Mouse (Mus musculus) hindbrain, embryonic 16.5 days (tissue): ENCODE results near the gene Taf6. TPM values are rescaled to one million over a fixed set of nuclear protein-coding genes. Genes with fewer than 3 reads are reported as not detected.

Experiments used
- ATAC-seq: fragments of 200-750 bp; cut with Nextera tagmentation; 2 replicates; pipeline ENCODE4 v1.8.0; 2017; ENCODE audit warnings: moderate TSS enrichment, moderate library complexity
- H3K27ac ChIP-seq: fragments of 300-500 bp; sonication (generic); 2 replicates; pipeline ENCODE4 v1.5.1; 2014; ENCODE audit warnings: low read depth, mild to moderate bottlenecking, control low read depth, low read length, moderate library complexity
- H3K27me3 ChIP-seq: fragments of 300-500 bp; sonication (generic); replicated peaks from 2 replicates; pipeline ENCODE4 v1.6.1; 2014; ENCODE audit warnings: low read length; ENCODE audit not compliant: control insufficient read depth, insufficient read depth
- H3K36me3 ChIP-seq: fragments of 300-500 bp; sonication (generic); 2 replicates; pipeline ENCODE4 v1.6.1; 2014; ENCODE audit warnings: mild to moderate bottlenecking, low read length, moderate library complexity, mixed read lengths; ENCODE audit not compliant: control insufficient read depth, insufficient read depth
- H3K4me1 ChIP-seq: fragments of 300-500 bp; sonication (generic); 2 replicates; pipeline ENCODE4 v1.6.1; 2014; ENCODE audit warnings: low read depth, low read length; ENCODE audit not compliant: control insufficient read depth, insufficient read depth
- H3K4me2 ChIP-seq: fragments of 300-500 bp; sonication (generic); 2 replicates; pipeline ENCODE4 v1.6.1; 2014; ENCODE audit warnings: mild to moderate bottlenecking, low read length, control low read depth, moderate library complexity
- H3K4me3 ChIP-seq: fragments of 300-500 bp; sonication (generic); 2 replicates; pipeline ENCODE4 v1.5.1; 2014; ENCODE audit warnings: mild to moderate bottlenecking, low read length, control low read depth, moderate library complexity
- H3K9ac ChIP-seq: fragments of 300-500 bp; sonication (generic); 2 replicates; pipeline ENCODE4 v1.6.1; 2014; ENCODE audit warnings: low read depth, mild to moderate bottlenecking, control low read depth, low read length, moderate library complexity
- H3K9me3 ChIP-seq: fragments of 300-500 bp; sonication (generic); 2 replicates; pipeline ENCODE4 v1.6.1; 2014; ENCODE audit warnings: mild to moderate bottlenecking, low read length, moderate library complexity; ENCODE audit not compliant: control insufficient read depth
- WGBS: fragments of 180-500 bp; shearing (Covaris S2); extraction: QIAGEN DNeasy Blood & Tissue Kit; methylation state at CpG from one replicate; pipeline ENCODE4 v1.1.7; 2014; 5-methylcytosine and 5-hydroxymethylcytosine counted together
- polyA plus RNA-seq: library from polyadenylated mRNA; unstranded; fragments of >200 nt; fragmentation: Nextera tagmentation; extraction: Ambion mirVana; gene quantifications from 2 replicates; pipeline ENCODE4 v1.2.1, GENCODE M21; 2015

Taf6 gene
- polyA plus RNA-seq, 1 experiment from 2014 or later, result 64.7 TPM

- H3K9ac ChIP-seq, result peak within 1 kb of the TSS; percentile 90
- WGBS, result 7% methylated on average over 51 of the region's 54 CpGs
- H3K27ac ChIP-seq, result peak within 1 kb of the TSS; percentile 89
- peaks cover 14% of the 10 kb centered on the region for H3K4me1 ChIP-seq
- H3K4me2 ChIP-seq, result peak within 1 kb of the TSS; percentile 89
- H3K27me3 ChIP-seq, result no peaks in the 10 kb centered on the region
- H3K36me3 ChIP-seq, result peaks cover 7% of the 10 kb centered on the region
- H3K9me3 ChIP-seq, result no peaks in the 10 kb centered on the region
- peak; percentile 84 for ATAC-seq
- peak within 1 kb of the TSS; percentile 63 for H3K4me3 ChIP-seq
These were observed 6.8 kb upstream of the Taf6 start, which contains the start of gene Mblac1 for GRCm38 (mm10) chr5:138193771-138194727. TSS of gene Mblac1 (plus strand) at chr5:138194314.

- Histone ChIP-seq H3K4me1 (peaks cover 13% of the 10 kb centered on the region), H3K27me3 (no peaks in the 10 kb centered on the region), H3K9me3 (no peaks in the 10 kb centered on the region), H3K27ac (peak overlapping the region; percentile 64), H3K36me3 (peaks cover 12% of the 10 kb centered on the region), H3K4me2 (peak overlapping the region; percentile 88), H3K9ac (peak overlapping the region; percentile 67), H3K4me3 (peak overlapping the region; percentile 55)
- under 1% methylated on average over 10 of the region's 10 CpGs for WGBS
- peak; percentile 86 for ATAC-seq
These were observed 533 bp upstream of the Taf6 start for GRCm38 (mm10) chr5:138187661-138188306.

GRCm38 (mm10) chr5:138173217-138173616, 14.0 kb downstream of the Taf6 start:
- Histone ChIP-seq H3K4me3 (no peak overlapping the region), H3K9me3 (no peaks in the 10 kb centered on the region), H3K4me2 (no peak overlapping the region), H3K27ac (no peak overlapping the region), H3K9ac (no peak overlapping the region), H3K27me3 (no peaks in the 10 kb centered on the region), H3K4me1 (peaks cover 18% of the 10 kb centered on the region), H3K36me3 (peaks cover 28% of the 10 kb centered on the region)
- ATAC-seq, result no peak
- 81% methylated on average over 3 of the region's 3 CpGs for WGBS

DNA sequence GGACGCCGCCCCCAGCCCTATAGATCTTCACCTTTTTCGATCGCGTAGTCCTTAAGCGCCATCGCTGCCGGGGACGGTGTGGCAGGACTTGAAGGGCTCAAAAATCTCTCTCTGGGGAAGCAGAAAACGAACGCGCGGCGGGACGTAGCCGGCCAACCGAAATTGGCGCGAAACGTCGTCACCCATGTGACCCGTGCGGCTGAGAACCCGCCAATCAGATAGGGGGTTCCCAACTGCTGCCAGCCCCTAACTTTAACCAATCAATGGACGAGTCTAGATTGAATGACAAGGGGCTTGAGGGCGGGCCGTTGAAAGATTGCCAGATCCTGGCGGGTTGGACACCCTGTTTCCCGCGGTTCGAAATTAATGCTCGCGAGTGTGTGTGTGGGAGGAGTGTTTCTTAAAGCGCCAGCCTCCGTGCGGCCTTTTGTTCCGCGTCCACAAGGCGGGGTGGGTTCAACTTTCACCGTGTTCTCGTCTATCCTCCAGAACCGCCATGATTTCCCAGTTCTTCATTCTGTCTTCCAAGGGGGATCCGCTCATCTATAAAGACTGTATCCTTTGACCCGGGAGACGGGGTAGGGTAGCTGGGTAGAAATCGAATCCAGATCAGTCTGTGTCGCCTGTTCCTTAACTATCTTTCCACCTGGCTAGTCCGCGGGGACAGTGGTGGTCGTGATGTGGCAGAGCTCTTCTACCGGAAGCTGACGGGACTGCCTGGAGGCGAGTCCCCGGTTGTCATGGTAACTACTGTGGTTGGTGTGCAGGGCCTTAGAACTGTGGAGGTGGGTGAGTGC, 15.4 kb downstream of the Taf6 start, which contains the start of the genes Ap4m1 and Mcm7:
Gene Ap4m1, plus strand, starts transcription at position 308 of the 797 bp plus-strand sequence.
Gene Mcm7, minus strand, starts transcription at position 728 of the 797 bp plus-strand sequence.
- Histone ChIP-seq H3K4me3 (peak within 1 kb of the TSS; percentile 60), H3K4me2 (peak within 1 kb of the TSS; percentile 94), H3K36me3 (peaks cover 28% of the 10 kb centered on the region), H3K9ac (peak within 1 kb of the TSS; percentile 75), H3K4me1 (peaks cover 18% of the 10 kb centered on the region), H3K9me3 (no peaks in the 10 kb centered on the region), H3K27ac (peak within 1 kb of the TSS; percentile 93), H3K27me3 (no peaks in the 10 kb centered on the region)
- ATAC-seq, result peak; percentile 93
- under 1% methylated on average over 54 of the region's 54 CpGs for WGBS

- H3K9ac ChIP-seq, result peak overlapping the region; percentile 75
- H3K27me3 ChIP-seq, result no peaks in the 10 kb centered on the region
- H3K27ac ChIP-seq, result peak overlapping the region; percentile 93
- H3K36me3 ChIP-seq, result peaks cover 30% of the 10 kb centered on the region
- H3K9me3 ChIP-seq, result no peaks in the 10 kb centered on the region
- peak overlapping the region; percentile 94 for H3K4me2 ChIP-seq
- 0% methylated on average over 47 of the region's 47 CpGs for WGBS
- peaks cover 18% of the 10 kb centered on the region for H3K4me1 ChIP-seq
- peak; percentile 86 for ATAC-seq
- peak overlapping the region; percentile 60 for H3K4me3 ChIP-seq
These were observed 16.2 kb downstream of the Taf6 start for GRCm38 (mm10) chr5:138170936-138171561.

GRCm38 (mm10) chr5:138165594-138165993, 21.7 kb downstream of the Taf6 start:
- Histone ChIP-seq H3K4me2 (no peak overlapping the region), H3K27ac (no peak overlapping the region), H3K9ac (no peak overlapping the region), H3K4me3 (no peak overlapping the region), H3K9me3 (no peaks in the 10 kb centered on the region), H3K36me3 (peaks cover 50% of the 10 kb centered on the region), H3K4me1 (peaks cover 15% of the 10 kb centered on the region), H3K27me3 (no peaks in the 10 kb centered on the region)
- 79% methylated on average over 8 of the region's 8 CpGs for WGBS
- no peak for ATAC-seq

DNA sequence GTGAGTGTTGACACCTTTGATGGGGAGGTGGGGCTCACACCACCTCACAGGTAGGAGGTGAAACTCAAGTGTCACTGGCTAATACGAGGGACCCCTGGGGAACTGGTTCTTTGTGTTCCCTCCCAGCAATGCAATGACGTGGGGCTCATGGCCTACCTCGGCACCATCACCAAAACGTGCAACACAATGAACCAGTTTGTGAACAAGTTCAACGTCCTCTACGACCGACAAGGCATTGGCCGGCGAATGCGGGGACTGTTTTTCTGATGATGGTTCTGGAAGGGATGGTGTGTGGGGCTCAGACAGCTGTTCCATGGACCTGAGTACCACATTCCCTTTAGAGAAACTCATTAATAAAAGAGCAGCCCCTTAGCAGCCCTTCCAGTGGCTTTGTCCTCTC, 23.6 kb downstream of the Taf6 start:
- no peak overlapping the region for H3K27ac ChIP-seq
- no peaks in the 10 kb centered on the region for H3K9me3 ChIP-seq
- ATAC-seq, result no peak
- peaks cover 14% of the 10 kb centered on the region for H3K4me1 ChIP-seq
- H3K4me3 ChIP-seq, result no peak overlapping the region
- no peak overlapping the region for H3K4me2 ChIP-seq
- H3K36me3 ChIP-seq, result peaks cover 49% of the 10 kb centered on the region
- 56% methylated on average over 10 of the region's 10 CpGs for WGBS
- no peak overlapping the region for H3K9ac ChIP-seq
- H3K27me3 ChIP-seq, result no peaks in the 10 kb centered on the region

DNA sequence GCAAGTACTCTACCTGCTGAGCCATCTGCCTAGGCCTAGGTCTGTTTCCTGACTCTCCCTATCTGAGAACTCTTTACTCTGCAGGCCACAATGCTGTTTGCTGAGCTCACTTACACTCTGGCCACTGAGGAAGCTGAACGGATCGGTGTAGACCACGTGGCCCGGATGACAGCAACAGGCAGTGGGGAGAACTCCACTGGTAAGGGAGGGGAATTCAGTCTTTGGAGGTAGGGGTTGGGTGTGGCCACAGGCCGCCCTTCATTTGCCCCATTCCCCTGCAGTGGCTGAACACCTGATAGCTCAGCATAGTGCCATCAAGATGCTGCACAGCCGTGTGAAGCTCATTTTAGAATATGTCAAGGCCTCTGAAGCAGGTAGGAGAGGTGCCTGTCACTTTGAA, 24.2 kb downstream of the Taf6 start:
- H3K4me2 ChIP-seq, result no peak overlapping the region
- peaks cover 14% of the 10 kb centered on the region for H3K4me1 ChIP-seq
- H3K9me3 ChIP-seq, result no peaks in the 10 kb centered on the region
- H3K9ac ChIP-seq, result no peak overlapping the region
- ATAC-seq, result no peak
- peaks cover 44% of the 10 kb centered on the region for H3K36me3 ChIP-seq
- no peaks in the 10 kb centered on the region for H3K27me3 ChIP-seq
- no peak overlapping the region for H3K27ac ChIP-seq
- 72% methylated on average over 6 of the region's 6 CpGs for WGBS
- no peak overlapping the region for H3K4me3 ChIP-seq
